In the genomic region with DNA sequence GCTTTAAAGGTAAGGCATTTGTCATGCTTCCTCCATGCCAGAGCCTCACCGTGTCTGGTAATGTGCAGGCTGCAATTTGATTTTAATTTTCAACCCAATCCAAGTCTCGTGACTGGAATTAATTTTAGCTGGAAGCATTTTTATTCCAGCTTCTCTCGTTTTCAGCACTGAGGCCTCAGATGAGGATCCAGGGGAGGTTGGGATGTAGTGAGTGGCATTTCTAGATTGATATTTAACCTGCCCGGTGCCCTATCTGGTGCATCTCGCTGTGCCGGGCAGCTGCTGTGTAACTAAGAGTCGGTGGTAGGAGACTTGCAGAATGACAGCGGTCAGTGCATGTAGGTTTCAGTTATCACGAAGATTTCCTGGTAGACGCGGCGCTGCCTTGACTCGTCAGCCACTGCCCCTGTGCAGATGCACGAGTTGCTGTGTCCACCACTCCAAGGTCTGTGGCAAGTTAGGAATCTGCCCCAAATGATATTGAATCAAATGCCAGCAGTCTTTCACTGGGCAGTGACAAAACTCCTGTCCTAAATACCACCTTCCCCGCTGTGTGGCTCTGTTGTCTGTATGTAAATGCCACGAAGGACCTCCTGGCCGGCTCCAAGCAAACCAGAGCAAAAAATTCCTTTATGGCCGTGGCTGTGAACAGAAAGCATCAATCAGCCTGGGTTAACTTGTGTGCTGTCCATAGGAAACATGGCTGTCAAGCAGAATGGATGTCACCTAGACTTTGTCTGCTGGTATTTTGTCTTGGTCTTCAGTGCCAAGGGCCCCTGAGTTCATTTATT, we compare ENCODE assay signal across 26 mouse cellular contexts. TPM values are rescaled to one million over a fixed set of nuclear protein-coding genes. Genes with fewer than 3 reads are reported as not detected.
DNase-seq lines count a peak whose midpoint lies in the region; ATAC-seq and TF ChIP-seq lines count a peak whose summit lies in the region.
"Had no signal": no experiment of that assay in that cellular context is flagged by ENCODE, and none has a peak within 500 bp of the region (broad histone marks: within the 10 kb centered on the region; RNA-seq: fewer than 3 reads in every experiment).

No protein-coding gene starts in this region.

- ATAC-seq in forebrain, postnatal 0 days: peak; percentile 73; the same call in 1 of the 2 replicates
- ATAC-seq in forebrain, embryonic 15.5 days (replicated peaks): no peak
- ATAC-seq in kidney, embryonic 15.5 days (replicated peaks; ENCODE audit: low FRiP score): no peak
- ATAC-seq: activated CD4-positive, CD25-positive, alpha-beta regulatory T cell, adult 4 months; forebrain, embryonic 14.5 days had no signal

- no peak overlapping the region for H3K4me2 ChIP-seq in forebrain, postnatal 0 days (ENCODE audit: low read depth)
- no peak overlapping the region for H3K4me2 ChIP-seq in forebrain, embryonic 15.5 days (replicated peaks)
- H3K4me2 ChIP-seq in kidney, embryonic 15.5 days: no peak overlapping the region
- H3K4me2 ChIP-seq: embryonic facial prominence, embryonic 15.5 days; heart, embryonic 11.5 days; hindbrain, embryonic 12.5 days; hindbrain, embryonic 15.5 days had no signal

- no peaks in the 10 kb centered on the region for H3K27me3 ChIP-seq in forebrain, postnatal 0 days (ENCODE audit: insufficient read depth, low read length)
- H3K27me3 ChIP-seq in forebrain, embryonic 15.5 days: no peaks in the 10 kb centered on the region
- no peaks in the 10 kb centered on the region for H3K27me3 ChIP-seq in kidney, embryonic 15.5 days
- H3K27me3 ChIP-seq: CH12.LX; embryonic facial prominence, embryonic 15.5 days; hindbrain, embryonic 12.5 days; hindbrain, embryonic 15.5 days had no signal

- no peaks in the 10 kb centered on the region for H3K9me3 ChIP-seq in forebrain, postnatal 0 days (ENCODE audit: low read length)
- H3K9me3 ChIP-seq in forebrain, embryonic 15.5 days: no peaks in the 10 kb centered on the region
- H3K9me3 ChIP-seq in kidney, embryonic 15.5 days (replicated peaks): no peaks in the 10 kb centered on the region
- H3K9me3 ChIP-seq: embryonic facial prominence, embryonic 15.5 days; G1E; hindbrain, embryonic 12.5 days; hindbrain, embryonic 15.5 days had no signal

- TF ChIP-seq CTCF in forebrain, postnatal 0 days (IDR thresholded peaks at IDR 0.05; ENCODE audit: low read depth): no peak
- no peak for TF ChIP-seq CTCF in layer of hippocampus, adult 2 months (conservative IDR thresholded peaks at IDR 0.05)

- no peak overlapping the region for H3K4me3 ChIP-seq in forebrain, postnatal 0 days (ENCODE audit: low read depth, low read length)
- H3K4me3 ChIP-seq in forebrain, embryonic 15.5 days: no peak overlapping the region
- H3K4me3 ChIP-seq in kidney, embryonic 15.5 days (replicated peaks): no peak overlapping the region
- no peak overlapping the region for H3K4me3 ChIP-seq in layer of hippocampus, adult 2 months
- H3K4me3 ChIP-seq: embryonic facial prominence, embryonic 15.5 days; hindbrain, embryonic 12.5 days; hindbrain, embryonic 15.5 days had no signal

- peak overlapping the region; percentile 29; the same call in 1 of the 2 replicates for H3K27ac ChIP-seq in forebrain, postnatal 0 days (ENCODE audit: low read depth, low read length)
- no peak overlapping the region for H3K27ac ChIP-seq in forebrain, embryonic 15.5 days (replicated peaks)
- H3K27ac ChIP-seq in kidney, embryonic 15.5 days: peak overlapping the region; percentile 68
- 0 out of 2 replicates have a peak overlapping the region, but pooled peaks have one; percentile 9 for H3K27ac ChIP-seq in layer of hippocampus, adult 2 months
- H3K27ac ChIP-seq: hindbrain, embryonic 12.5 days; hindbrain, embryonic 15.5 days had no signal

- WGBS in forebrain, postnatal 0 days: 77% methylated on average over 18 of the region's 18 CpGs
- 84% methylated on average over 18 of the region's 18 CpGs for WGBS in forebrain, embryonic 15.5 days
- 87% methylated on average over 18 of the region's 18 CpGs for WGBS in kidney, embryonic 15.5 days

- H3K9ac ChIP-seq in forebrain, postnatal 0 days: no peak overlapping the region
- H3K9ac ChIP-seq in forebrain, embryonic 15.5 days (replicated peaks): no peak overlapping the region
- H3K9ac ChIP-seq in kidney, embryonic 15.5 days: no peak overlapping the region
- H3K9ac ChIP-seq: embryonic facial prominence, embryonic 15.5 days; hindbrain, embryonic 12.5 days; hindbrain, embryonic 15.5 days had no signal

- DNase-seq in forebrain, postnatal 0 days: no peak
- DNase-seq in kidney, postnatal 14 days: no peak
- no peak for DNase-seq in layer of hippocampus, adult 2 months (ENCODE audit: low spot score in 2 of 2)
- DNase-seq in layer of hippocampus, postnatal 36 days: no peak
- DNase-seq in thymus, postnatal 4 days: no peak
- DNase-seq: adrenal gland, adult 8-10 months; adrenal gland, postnatal 25 days; B cell, adult 2 months; cerebellum, adult 11-12 months; cerebellum, adult 8-10 months; cerebellum, postnatal 10 days; cerebellum, postnatal 36 days; embryo, embryonic 11 days; gastrocnemius, postnatal 10 days; gastrocnemius, postnatal 36 days; heart, adult 11 months had no signal

- peaks cover 77% of the 10 kb centered on the region for H3K36me3 ChIP-seq in forebrain, postnatal 0 days (ENCODE audit: insufficient read depth)
- peaks cover 64% of the 10 kb centered on the region for H3K36me3 ChIP-seq in forebrain, embryonic 15.5 days
- H3K36me3 ChIP-seq in kidney, embryonic 15.5 days: peaks cover 76% of the 10 kb centered on the region

- H3K4me1 ChIP-seq in forebrain, postnatal 0 days (ENCODE audit: insufficient read depth): 0 out of 2 replicates have a peak, but pooled peaks cover under 1% of the 10 kb centered on the region
- peaks cover 2% of the 10 kb centered on the region; the same call in 1 of the 2 replicates for H3K4me1 ChIP-seq in forebrain, embryonic 15.5 days
- H3K4me1 ChIP-seq in kidney, embryonic 15.5 days: peaks cover 14% of the 10 kb centered on the region

RNA-seq across cellular contexts. Expression of a gene that starts 9.1 kb away (rescaled TPM):
- total RNA-seq in forebrain, postnatal 0 days (2014; rRNA removed): 113 and 128 TPM in 2 replicates
- polyA plus RNA-seq in forebrain, postnatal 0 days (2015; fragmentation: Nextera tagmentation; extraction: Ambion mirVana): 63.9 and 74.3 TPM in 2 replicates
- polyA plus RNA-seq in forebrain, embryonic 15.5 days (2015; fragmentation: Nextera tagmentation; extraction: Ambion mirVana): 31.2 and 40.4 TPM in 2 replicates
- polyA plus RNA-seq in kidney, embryonic 15.5 days (2015; fragmentation: Nextera tagmentation; extraction: Ambion mirVana): 12.5 and 14.4 TPM in 2 replicates
- 100 to 1,000 TPM; 281 to 291 TPM for total RNA-seq in layer of hippocampus, adult 2 months (2021)
- 100 to 1,000 TPM; 273 to 281 TPM for total RNA-seq in layer of hippocampus, postnatal 36 days (2021)
- total RNA-seq: G1E had no signal
- polyA plus RNA-seq: G1E had no signal
